Mouse (Mus musculus) CH12.LX (cell line): ENCODE results near the gene Zfyve1.

ENCODE experiments used
- BHLHE40 ChIP-seq: IDR thresholded peaks from 2 replicates; pipeline ENCODE4 v1.6.1; 2011; ENCODE audit warnings: mild to moderate bottlenecking, low read depth, low read length, improper control_type of control experiment
- MAX ChIP-seq: IDR thresholded peaks from 2 replicates; pipeline ENCODE4 v1.6.1; 2011; ENCODE audit warnings: low read length, improper control_type of control experiment
- MAZ ChIP-seq: IDR thresholded peaks from 2 replicates; pipeline ENCODE4 v1.6.1; 2012; ENCODE audit warnings: low read depth, mild to moderate bottlenecking, inconsistent platforms, low read length, improper control_type of control experiment, moderate library complexity
- NELFE ChIP-seq: IDR thresholded peaks from 2 replicates; pipeline ENCODE4 v1.6.1; 2011; ENCODE audit warnings: low read depth, low read length, improper control_type of control experiment
- TBP ChIP-seq: conservative IDR thresholded peaks from 2 replicates; pipeline ENCODE4 v1.6.1; 2011; ENCODE audit warnings: low read depth, low read length, improper control_type of control experiment

- TF ChIP-seq MAX (no peak), BHLHE40 (no peak), TBP (no peak), NELFE (no peak), MAZ (no peak)
Measured at GRCm38 (mm10) chr12:83512783-83513182, 84.2 kb downstream of the Zfyve1 start.
